Mouse (Mus musculus) T-helper 17 cell (primary cell): Measurements from ENCODE around the gene Lrrc61.

Experiments used
- in situ Hi-C, 2 experiments: fragments of 300-600 bp; cut with MboI, MseI; formaldehyde crosslinking; loops; 1 replicate in 1 of 2; 2 replicates in 1 of 2; pipeline ENCODE4 v1.15.1; 2025; ENCODE audit warnings: high pct_unique_total_duplicates in 2 of 2

Lrrc61 gene

GRCm38 (mm10) chr6:48546858-48547257 lies 7.7 kb upstream of the Lrrc61 start:
- in situ Hi-C loops, result no loop called here

GRCm38 (mm10) chr6:48548314-48548713 lies 6.3 kb upstream of the Lrrc61 start:
- in situ Hi-C loops, result no loop called here

GRCm38 (mm10) chr6:48552918-48553317 lies 1.7 kb upstream of the Lrrc61 start:
- in situ Hi-C loops, result no loop called here

- in situ Hi-C loops, result no loop called here
Observed at GRCm38 (mm10) chr6:48553819-48554218, 777 bp upstream of the Lrrc61 start.

- in situ Hi-C loops, result loop anchor here in 1 of 2 experiments (5.0 kb wide), 1 partner anchor 47 kb away; the partner anchor contains the start of gene Zfp775
Observed at GRCm38 (mm10) chr6:48555104-48555890, 701 bp downstream of the Lrrc61 start.

GRCm38 (mm10) chr6:48555956-48556355 lies 1.4 kb downstream of the Lrrc61 start:
- in situ Hi-C loops, result loop anchor here in 1 of 2 experiments (5.0 kb wide), 1 partner anchor 46 kb away; the partner anchor contains the start of gene Zfp775

- in situ Hi-C loops, result no loop called here
Observed at GRCm38 (mm10) chr6:48565693-48566310, 11.2 kb downstream of the Lrrc61 start.

GRCm38 (mm10) chr6:48566312-48566711 lies 11.7 kb downstream of the Lrrc61 start:
- in situ Hi-C loops, result no loop called here

- in situ Hi-C loops, result no loop called here
Observed at GRCm38 (mm10) chr6:48568036-48568984, 13.7 kb downstream of the Lrrc61 start.

- in situ Hi-C loops, result no loop called here
Observed at GRCm38 (mm10) chr6:48569065-48569807, 14.6 kb downstream of the Lrrc61 start.

- in situ Hi-C loops, result no loop called here
Observed at GRCm38 (mm10) chr6:48572014-48572413, 17.4 kb downstream of the Lrrc61 start.

- in situ Hi-C loops, result no loop called here
Observed at GRCm38 (mm10) chr6:48572572-48573061, 18.0 kb downstream of the Lrrc61 start, which contains the start of gene Rarres2. Gene Rarres2 (minus strand): TSS chr6:48572789.

GRCm38 (mm10) chr6:48573280-48573679 lies 18.7 kb downstream of the Lrrc61 start:
- in situ Hi-C loops, result no loop called here

GRCm38 (mm10) chr6:48573981-48574380 lies 19.4 kb downstream of the Lrrc61 start:
- in situ Hi-C loops, result no loop called here

GRCm38 (mm10) chr6:48578736-48579135 lies 24.1 kb downstream of the Lrrc61 start:
- in situ Hi-C loops, result no loop called here

GRCm38 (mm10) chr6:48579215-48579648 lies 24.6 kb downstream of the Lrrc61 start:
- in situ Hi-C loops, result no loop called here

GRCm38 (mm10) chr6:48581257-48581656 lies 26.7 kb downstream of the Lrrc61 start:
- in situ Hi-C loops, result no loop called here

GRCm38 (mm10) chr6:48582037-48582436 lies 27.4 kb downstream of the Lrrc61 start:
- in situ Hi-C loops, result no loop called here

- in situ Hi-C loops, result no loop called here
Observed at GRCm38 (mm10) chr6:48589194-48589750, 34.7 kb downstream of the Lrrc61 start, which contains the start of gene Gm45021. Gene Gm45021 (plus strand): TSS chr6:48589610.

GRCm38 (mm10) chr6:48591221-48591845 lies 36.7 kb downstream of the Lrrc61 start:
- in situ Hi-C loops, result loop anchor here in 1 of 2 experiments (10.0 kb wide), 1 partner anchor 847 kb away; no protein-coding TSS in a partner anchor
